In genomic region chr6:29389425-29389824, GRCm38 (mm10) we compare ENCODE assay signal across 27 mouse cellular contexts. TPM values are rescaled to one million over a fixed set of nuclear protein-coding genes. Genes with fewer than 3 reads are reported as not detected.
A peak's percentile ranks its signal among the peaks of the same experiment; 100 is the strongest.
DNase-seq lines count a peak whose midpoint lies in the region; ATAC-seq and TF ChIP-seq lines count a peak whose summit lies in the region.
"Had no signal": no experiment of that assay in that cellular context is flagged by ENCODE, and none has a peak within 500 bp of the region (broad histone marks: within the 10 kb centered on the region; RNA-seq: fewer than 3 reads in every experiment).

No protein-coding gene starts in this region.

- DNase-seq in heart, embryonic 10.5 days (ENCODE audit: low spot score): no peak
- DNase-seq in liver, embryonic 11.5 days (ENCODE audit: low spot score): no peak
- DNase-seq in A20 (ENCODE audit: low read depth, low spot score) (peak; percentile 21), CH12.LX (ENCODE audit: extremely low read depth) (no peak)
- no peak for DNase-seq in adrenal gland, postnatal 36 days
- DNase-seq: adrenal gland, adult 8-10 months; adrenal gland, postnatal 25 days; cerebellum, adult 18-20 months; cerebellum, adult 9-11 months; cerebellum, postnatal 36 days; gastrocnemius, postnatal 14 days; heart, adult 11 months; heart, postnatal 36 days had no signal

- no peak for TF ChIP-seq CTCF in CH12.LX (conservative IDR thresholded peaks at IDR 0.05 in 1 of 2, IDR thresholded peaks at IDR 0.05 in 1 of 2; ENCODE audit: low read depth in 2 of 2, low read length in 2 of 2)
- TF ChIP-seq CTCF in intestine, postnatal 0 days (IDR thresholded peaks at IDR 0.05; ENCODE audit: low read depth): no peak

- in situ Hi-C loops in CH12.LX (cut with MboI; ENCODE audit: low pct_ligation_motif_present, low pct_unique_long_range_greater_than_20kb, low sequenced_read_pairs): loop anchor here (25.0 kb wide), 1 partner anchor 248 kb away; no protein-coding TSS in a partner anchor

- no peaks in the 10 kb centered on the region for H3K9me3 ChIP-seq in heart, embryonic 13.5 days
- H3K9me3 ChIP-seq in heart, embryonic 10.5 days: no peaks in the 10 kb centered on the region
- H3K9me3 ChIP-seq in liver, embryonic 11.5 days (ENCODE audit: control insufficient read depth, low read length): no peaks in the 10 kb centered on the region
- no peaks in the 10 kb centered on the region for H3K9me3 ChIP-seq in liver, embryonic 12.5 days (replicated peaks)
- H3K9me3 ChIP-seq in CH12.LX (replicated peaks; ENCODE audit: low read length): no peaks in the 10 kb centered on the region
- no peaks in the 10 kb centered on the region for H3K9me3 ChIP-seq in intestine, postnatal 0 days (ENCODE audit: control insufficient read depth)
- H3K9me3 ChIP-seq: embryonic facial prominence, embryonic 10.5 days; embryonic facial prominence, embryonic 13.5 days; forebrain, embryonic 12.5 days; forebrain, embryonic 15.5 days; G1E; hindbrain, embryonic 10.5 days; hindbrain, embryonic 13.5 days; intestine, embryonic 15.5 days had no signal

- no peak overlapping the region for H3K4me3 ChIP-seq in heart, embryonic 13.5 days
- H3K4me3 ChIP-seq in heart, embryonic 10.5 days: no peak overlapping the region
- no peak overlapping the region for H3K4me3 ChIP-seq in liver, embryonic 11.5 days (ENCODE audit: low read depth, low read length)
- H3K4me3 ChIP-seq in liver, embryonic 12.5 days: no peak overlapping the region
- H3K4me3 ChIP-seq in CH12.LX (replicated peaks in 1 of 3; ENCODE audit: low read depth in 2 of 3, low read length in 2 of 3, poor library complexity in 1 of 3): peak overlapping the region; percentile 44 to 48 (median 47)
- H3K4me3 ChIP-seq in intestine, postnatal 0 days (ENCODE audit: low read depth, low read length): no peak overlapping the region
- H3K4me3 ChIP-seq: embryonic facial prominence, embryonic 10.5 days; embryonic facial prominence, embryonic 13.5 days; erythroblast, embryonic 14.5 days; forebrain, embryonic 12.5 days; forebrain, embryonic 15.5 days; hindbrain, embryonic 10.5 days; hindbrain, embryonic 13.5 days; intestine, embryonic 15.5 days had no signal

- no peak for TF ChIP-seq RAD21 in CH12.LX (IDR thresholded peaks at IDR 0.05; ENCODE audit: low read depth, low read length)

- no peak for ATAC-seq in heart, embryonic 13.5 days (ENCODE audit: extremely low read depth, insufficient number of reproducible peaks, low FRiP score, low TSS enrichment)
- ATAC-seq in liver, embryonic 11.5 days (replicated peaks; ENCODE audit: low FRiP score): no peak
- ATAC-seq in liver, embryonic 12.5 days: no peak
- ATAC-seq in intestine, postnatal 0 days: no peak
- ATAC-seq: activated CD4-positive, CD25-positive, alpha-beta regulatory T cell, adult 4 months had no signal

- no peaks in the 10 kb centered on the region for H3K79me2 ChIP-seq in CH12.LX (replicated peaks; ENCODE audit: control insufficient read depth, extremely low read depth, insufficient read depth, poor library complexity, severe bottlenecking)

- H3K9ac ChIP-seq in heart, embryonic 13.5 days: no peak overlapping the region
- 0 out of 2 replicates have a peak overlapping the region, but pooled peaks have one; percentile 3 for H3K9ac ChIP-seq in liver, embryonic 11.5 days (ENCODE audit: low read depth, low read length)
- no peak overlapping the region for H3K9ac ChIP-seq in liver, embryonic 12.5 days
- H3K9ac ChIP-seq in CH12.LX (ENCODE audit: insufficient read depth, low read depth): no peak overlapping the region; the same call in 1 of the 2 replicates
- H3K9ac ChIP-seq in intestine, postnatal 0 days (ENCODE audit: low read depth, low read length): no peak overlapping the region
- H3K9ac ChIP-seq: embryonic facial prominence, embryonic 13.5 days; forebrain, embryonic 12.5 days; forebrain, embryonic 15.5 days; hindbrain, embryonic 13.5 days; intestine, embryonic 15.5 days had no signal

- TF ChIP-seq EP300 in CH12.LX (IDR thresholded peaks at IDR 0.05; ENCODE audit: low read length): no peak

- peaks cover 36% of the 10 kb centered on the region for H3K4me1 ChIP-seq in heart, embryonic 13.5 days
- H3K4me1 ChIP-seq in heart, embryonic 10.5 days: peaks cover 32% of the 10 kb centered on the region
- H3K4me1 ChIP-seq in liver, embryonic 11.5 days (replicated peaks; ENCODE audit: control insufficient read depth, insufficient read depth, low read length): peaks cover 8% of the 10 kb centered on the region
- H3K4me1 ChIP-seq in liver, embryonic 12.5 days: peaks cover 20% of the 10 kb centered on the region
- H3K4me1 ChIP-seq in CH12.LX (ENCODE audit: control insufficient read depth in 1 of 2, insufficient read depth in 2 of 2): peaks cover 0 to 16% of the 10 kb centered on the region in 2 experiments; a peak in 2 of 4 replicates
- H3K4me1 ChIP-seq in intestine, postnatal 0 days (replicated peaks; ENCODE audit: control insufficient read depth, insufficient read depth, low read length): no peaks in the 10 kb centered on the region
- H3K4me1 ChIP-seq: hindbrain, embryonic 13.5 days had no signal

- no peak overlapping the region for H3K27ac ChIP-seq in heart, embryonic 13.5 days (replicated peaks)
- H3K27ac ChIP-seq in heart, embryonic 10.5 days: no peak overlapping the region
- no peak overlapping the region for H3K27ac ChIP-seq in liver, embryonic 11.5 days (ENCODE audit: low read depth, low read length)
- no peak overlapping the region for H3K27ac ChIP-seq in liver, embryonic 12.5 days
- no peak overlapping the region for H3K27ac ChIP-seq in CH12.LX (ENCODE audit: insufficient read depth, low read depth)
- no peak overlapping the region for H3K27ac ChIP-seq in intestine, postnatal 0 days (ENCODE audit: low read depth, low read length)
- H3K27ac ChIP-seq: embryonic facial prominence, embryonic 10.5 days; forebrain, embryonic 12.5 days; forebrain, embryonic 15.5 days; hindbrain, embryonic 10.5 days; hindbrain, embryonic 13.5 days; intestine, embryonic 15.5 days had no signal

- no peaks in the 10 kb centered on the region for H3K36me3 ChIP-seq in heart, embryonic 13.5 days
- no peaks in the 10 kb centered on the region for H3K36me3 ChIP-seq in heart, embryonic 10.5 days
- H3K36me3 ChIP-seq in liver, embryonic 11.5 days (ENCODE audit: control insufficient read depth, insufficient read depth, low read length): no peaks in the 10 kb centered on the region
- no peaks in the 10 kb centered on the region for H3K36me3 ChIP-seq in liver, embryonic 12.5 days
- H3K36me3 ChIP-seq in CH12.LX (replicated peaks in 1 of 2; ENCODE audit: control insufficient read depth in 1 of 2, insufficient read depth in 1 of 2, low read length in 1 of 2): no peaks in the 10 kb centered on the region
- H3K36me3 ChIP-seq in intestine, postnatal 0 days (ENCODE audit: control insufficient read depth, insufficient read depth): no peaks in the 10 kb centered on the region
- H3K36me3 ChIP-seq: embryonic facial prominence, embryonic 10.5 days; embryonic facial prominence, embryonic 13.5 days; forebrain, embryonic 12.5 days; forebrain, embryonic 15.5 days; G1E; hindbrain, embryonic 10.5 days; hindbrain, embryonic 13.5 days; intestine, embryonic 15.5 days had no signal

- TF ChIP-seq POLR2A in CH12.LX (IDR thresholded peaks at IDR 0.05; ENCODE audit: low read depth, low read length): no peak

- 48% methylated on average over 9 of the region's 9 CpGs for WGBS in heart, embryonic 13.5 days
- WGBS in heart, embryonic 10.5 days: 47% methylated on average over 9 of the region's 9 CpGs
- 45% methylated on average over 9 of the region's 9 CpGs for WGBS in liver, embryonic 11.5 days
- WGBS in liver, embryonic 12.5 days (ENCODE audit: insufficient replicate concordance): 40% methylated on average over 9 of the region's 9 CpGs
- 49% methylated on average over 9 of the region's 9 CpGs for WGBS in intestine, postnatal 0 days

- peaks cover 20% of the 10 kb centered on the region for H3K27me3 ChIP-seq in heart, embryonic 13.5 days (replicated peaks)
- H3K27me3 ChIP-seq in heart, embryonic 10.5 days (ENCODE audit: insufficient read depth, poor library complexity, severe bottlenecking): peaks cover 9% of the 10 kb centered on the region
- H3K27me3 ChIP-seq in liver, embryonic 11.5 days (replicated peaks; ENCODE audit: control insufficient read depth, insufficient read depth, low read length): peaks cover 29% of the 10 kb centered on the region
- H3K27me3 ChIP-seq in liver, embryonic 12.5 days (replicated peaks): peaks cover 60% of the 10 kb centered on the region
- H3K27me3 ChIP-seq in CH12.LX (replicated peaks): peaks cover 36% of the 10 kb centered on the region
- H3K27me3 ChIP-seq in intestine, postnatal 0 days (replicated peaks; ENCODE audit: control insufficient read depth, insufficient read depth, low read length): peaks cover 9% of the 10 kb centered on the region; the same call in 1 of the 2 replicates

- H3K4me2 ChIP-seq in heart, embryonic 13.5 days: peak overlapping the region; percentile 70
- no peak overlapping the region; the same call in 1 of the 2 replicates for H3K4me2 ChIP-seq in liver, embryonic 11.5 days
- H3K4me2 ChIP-seq in liver, embryonic 12.5 days: no peak overlapping the region; the same call in 1 of the 2 replicates
- H3K4me2 ChIP-seq in CH12.LX (ENCODE audit: insufficient read depth, low read depth, poor library complexity, severe bottlenecking): peak overlapping the region; percentile 83
- H3K4me2 ChIP-seq in intestine, postnatal 0 days (replicated peaks; ENCODE audit: low read depth): no peak overlapping the region
- H3K4me2 ChIP-seq: forebrain, embryonic 12.5 days; forebrain, embryonic 15.5 days; hindbrain, embryonic 13.5 days had no signal

- dilution Hi-C loops in CH12.LX (cut with MboI; ENCODE audit: extremely low pct_ligation_motif_present, extremely low pct_unique_long_range_greater_than_20kb, low sequenced_read_pairs): no loop called here

RNA-seq across cellular contexts. Expression of gene Opn1sw, which starts 1.2 kb away (rescaled TPM):
- polyA plus RNA-seq in heart, embryonic 13.5 days (2015; fragmentation: Nextera tagmentation; extraction: Ambion mirVana): 0.51 and 0.55 TPM in 2 replicates
- 0.11 and 0.37 TPM in 2 replicates for polyA plus RNA-seq in heart, embryonic 10.5 days (2016; fragmentation: Nextera tagmentation; extraction: Ambion mirVana)
- polyA plus RNA-seq in liver, embryonic 11.5 days (2014; fragmentation: Nextera tagmentation; extraction: Ambion mirVana): 0.36 and 0.53 TPM in 2 replicates
- polyA plus RNA-seq in liver, embryonic 12.5 days (2016; fragmentation: Nextera tagmentation; extraction: Ambion mirVana): 0.08 TPM in 1 of 2 replicates, not detected in the other
- total RNA-seq in CH12.LX (2012; rRNA removed) (0.13 TPM in 1 of 2 replicates, not detected in the other), CH12.LX (2014; rRNA removed) (not detected in 2 replicates)
- polyA plus RNA-seq in CH12.LX (2012; ENCODE audit: insufficient read length, low read depth): not detected in 2 replicates
- total RNA-seq in adrenal gland, postnatal 36 days (2021): not detected
- 0.13 and 0.21 TPM in 2 replicates for polyA plus RNA-seq in intestine, postnatal 0 days (2015; fragmentation: Nextera tagmentation; extraction: Ambion mirVana)
- total RNA-seq: adrenal gland, adult 8-10 months; heart, postnatal 10 days had no signal
- polyA plus RNA-seq: erythroblast, embryonic 14.5 days; G1E had no signal

RNA-seq across cellular contexts. Expression of gene Ccdc136, which starts 6.7 kb away (rescaled TPM):
- polyA plus RNA-seq in heart, embryonic 13.5 days (2015; fragmentation: Nextera tagmentation; extraction: Ambion mirVana): 24.0 and 27.6 TPM in 2 replicates
- 23.4 and 30.3 TPM in 2 replicates for polyA plus RNA-seq in heart, embryonic 10.5 days (2016; fragmentation: Nextera tagmentation; extraction: Ambion mirVana)
- 4.1 and 5.6 TPM in 2 replicates for polyA plus RNA-seq in liver, embryonic 11.5 days (2014; fragmentation: Nextera tagmentation; extraction: Ambion mirVana)
- 0.94 and 1.8 TPM in 2 replicates for polyA plus RNA-seq in liver, embryonic 12.5 days (2016; fragmentation: Nextera tagmentation; extraction: Ambion mirVana)
- total RNA-seq in CH12.LX (2012; rRNA removed): 1.2 and 4.3 TPM in 2 replicates
- total RNA-seq in CH12.LX (2014; rRNA removed): 0.28 and 0.64 TPM in 2 replicates
- 2.4 and 2.9 TPM in 2 replicates for polyA plus RNA-seq in CH12.LX (2012; ENCODE audit: insufficient read length, low read depth)
- total RNA-seq in adrenal gland, postnatal 36 days (2021): 1 to 10 TPM; 3.3 to 3.9 TPM
- polyA plus RNA-seq in intestine, postnatal 0 days (2015; fragmentation: Nextera tagmentation; extraction: Ambion mirVana): 3.3 and 4.0 TPM in 2 replicates
- polyA plus RNA-seq: erythroblast, embryonic 14.5 days had no signal

RNA-seq across cellular contexts. Expression of gene Calu, which starts 41.6 kb away (rescaled TPM):
- polyA plus RNA-seq in heart, embryonic 13.5 days (2015; fragmentation: Nextera tagmentation; extraction: Ambion mirVana): 409 and 427 TPM in 2 replicates
- 372 and 465 TPM in 2 replicates for polyA plus RNA-seq in heart, embryonic 10.5 days (2016; fragmentation: Nextera tagmentation; extraction: Ambion mirVana)
- polyA plus RNA-seq in liver, embryonic 11.5 days (2014; fragmentation: Nextera tagmentation; extraction: Ambion mirVana): 197 and 222 TPM in 2 replicates
- 127 and 131 TPM in 2 replicates for polyA plus RNA-seq in liver, embryonic 12.5 days (2016; fragmentation: Nextera tagmentation; extraction: Ambion mirVana)
- total RNA-seq in CH12.LX (2012; rRNA removed) (107 and 125 TPM in 2 replicates), CH12.LX (2014; rRNA removed) (161 and 166 TPM in 2 replicates)
- 112 and 128 TPM in 2 replicates for polyA plus RNA-seq in CH12.LX (2012; ENCODE audit: insufficient read length, low read depth)
- total RNA-seq in adrenal gland, postnatal 36 days (2021): 100 to 1,000 TPM; 139 to 152 TPM
- polyA plus RNA-seq in intestine, postnatal 0 days (2015; fragmentation: Nextera tagmentation; extraction: Ambion mirVana): 126 and 134 TPM in 2 replicates

RNA-seq across cellular contexts. Expression of gene Flnc, which starts 43.6 kb away (rescaled TPM):
- 40.6 and 42.5 TPM in 2 replicates for polyA plus RNA-seq in heart, embryonic 13.5 days (2015; fragmentation: Nextera tagmentation; extraction: Ambion mirVana)
- 40.2 and 83.3 TPM in 2 replicates for polyA plus RNA-seq in heart, embryonic 10.5 days (2016; fragmentation: Nextera tagmentation; extraction: Ambion mirVana)
- 4.7 and 6.2 TPM in 2 replicates for polyA plus RNA-seq in liver, embryonic 11.5 days (2014; fragmentation: Nextera tagmentation; extraction: Ambion mirVana)
- 2.2 and 2.8 TPM in 2 replicates for polyA plus RNA-seq in liver, embryonic 12.5 days (2016; fragmentation: Nextera tagmentation; extraction: Ambion mirVana)
- 0.71 and 0.76 TPM in 2 replicates for total RNA-seq in CH12.LX (2012; rRNA removed)
- total RNA-seq in CH12.LX (2014; rRNA removed): 0.22 and 0.24 TPM in 2 replicates
- 0.56 and 0.60 TPM in 2 replicates for polyA plus RNA-seq in CH12.LX (2012; ENCODE audit: insufficient read length, low read depth)
- 1 to 10 TPM; 4.7 to 5.1 TPM for total RNA-seq in adrenal gland, postnatal 36 days (2021)
- polyA plus RNA-seq in intestine, postnatal 0 days (2015; fragmentation: Nextera tagmentation; extraction: Ambion mirVana): 3.5 and 3.8 TPM in 2 replicates
- polyA plus RNA-seq: activated CD4-positive, CD25-positive, alpha-beta regulatory T cell, adult 4 months; erythroblast, embryonic 14.5 days had no signal

Comparison
In these comparisons a context has a peak if more than half of its experiments do, and no peak if none do; other contexts are left out.
1. H3K4me2 ChIP-seq: peak in heart, embryonic 13.5 days (single experiment) and CH12.LX (single experiment); none in liver, embryonic 11.5 days (single experiment), liver, embryonic 12.5 days (single experiment) and intestine, postnatal 0 days (single experiment).
2. H3K4me3 ChIP-seq: peak in CH12.LX (3 of 3); none in heart, embryonic 13.5 days (single experiment), heart, embryonic 10.5 days (single experiment), liver, embryonic 11.5 days (single experiment), liver, embryonic 12.5 days (single experiment) and intestine, postnatal 0 days (single experiment).